Mouse (Mus musculus) embryonic facial prominence, embryonic 10.5 days (tissue): ENCODE measurements at regions not wholly inside any gene's neighbourhood (a gene's known extent, or its start where the extent isn't known, plus 50 kb on each side); places are given as distances from the start of the nearest gene placed in this dataset.

ENCODE experiments used
- DNase-seq: peaks from one replicate; pipeline ENCODE4 v3.0.0-alpha.2; 2017; ENCODE audit warnings: low spot score
- H3K27ac ChIP-seq: fragments of 300-500 bp; sonication (generic); replicated peaks from 2 replicates; pipeline ENCODE4 v1.5.1; 2016; ENCODE audit warnings: mild to moderate bottlenecking
- H3K27me3 ChIP-seq: fragments of 300-500 bp; sonication (generic); replicated peaks from 2 replicates; pipeline ENCODE4 v1.6.1; 2016; ENCODE audit warnings: low read depth, mild to moderate bottlenecking; ENCODE audit not compliant: poor library complexity, severe bottlenecking
- H3K36me3 ChIP-seq: fragments of 300-500 bp; sonication (generic); replicated peaks from 2 replicates; pipeline ENCODE4 v1.6.1; 2016; ENCODE audit warnings: mild to moderate bottlenecking, moderate library complexity
- H3K4me1 ChIP-seq: fragments of 300-500 bp; sonication (generic); 2 replicates; pipeline ENCODE4 v1.6.1; 2016
- H3K4me3 ChIP-seq: fragments of 300-500 bp; sonication (generic); 2 replicates; pipeline ENCODE4 v1.5.1; 2016; ENCODE audit warnings: mild to moderate bottlenecking, moderate library complexity
- H3K9me3 ChIP-seq: fragments of 300-500 bp; sonication (generic); 2 replicates; pipeline ENCODE4 v1.6.1; 2016; ENCODE audit warnings: mild to moderate bottlenecking
- WGBS: fragments of 180-500 bp; shearing (Covaris S2); methylation state at CpG from one replicate; pipeline ENCODE4 v1.1.7; 2016; 5-methylcytosine and 5-hydroxymethylcytosine counted together

GRCm38 (mm10) chr13:30085446-30085845, 50.8 kb upstream of the Mboat1 start:
- DNase-seq = no peak
- Histone ChIP-seq H3K27ac (peak overlapping the region; percentile 70; the same call in 1 of the 2 replicates), H3K36me3 (no peaks in the 10 kb centered on the region), H3K9me3 (no peaks in the 10 kb centered on the region), H3K4me3 (no peak overlapping the region), H3K4me1 (peaks cover 21% of the 10 kb centered on the region), H3K27me3 (no peaks in the 10 kb centered on the region)
- WGBS = 61% methylated on average over 4 of the region's 4 CpGs

- H3K36me3 ChIP-seq = no peaks in the 10 kb centered on the region
Observed at GRCm38 (mm10) chr13:30085005-30085404, 51.3 kb upstream of the Mboat1 start.

GRCm38 (mm10) chr13:30084386-30084785, 51.9 kb upstream of the Mboat1 start:
- 0 out of 2 replicates have a peak overlapping the region, but pooled peaks have one; percentile 16 for H3K27ac ChIP-seq

More at GRCm38 (mm10) chr13:30085005-30085404, 51.3 kb upstream of the Mboat1 start:
- Histone ChIP-seq H3K27ac (peak overlapping the region; percentile 70; the same call in 1 of the 2 replicates), H3K4me3 (no peak overlapping the region), H3K9me3 (no peaks in the 10 kb centered on the region), H3K4me1 (peaks cover 24% of the 10 kb centered on the region), H3K27me3 (no peaks in the 10 kb centered on the region)
- 2% methylated on average over 10 of the region's 10 CpGs for WGBS
- DNase-seq = peak; percentile 91

GRCm38 (mm10) chr13:30083949-30084348, 52.3 kb upstream of the Mboat1 start:
- WGBS = 84% methylated on average over 6 of the region's 6 CpGs
- H3K27me3 ChIP-seq = no peaks in the 10 kb centered on the region
- H3K36me3 ChIP-seq = no peaks in the 10 kb centered on the region

More at GRCm38 (mm10) chr13:30084386-30084785, 51.9 kb upstream of the Mboat1 start:
- 82% methylated on average over 5 of the region's 5 CpGs for WGBS
- Histone ChIP-seq H3K4me1 (peaks cover 28% of the 10 kb centered on the region), H3K36me3 (no peaks in the 10 kb centered on the region), H3K27me3 (no peaks in the 10 kb centered on the region), H3K4me3 (no peak overlapping the region), H3K9me3 (no peaks in the 10 kb centered on the region)
- DNase-seq = no peak

GRCm38 (mm10) chr13:30082761-30083160, 53.5 kb upstream of the Mboat1 start:
- 60% methylated on average over 2 of the region's 2 CpGs for WGBS
- Histone ChIP-seq H3K27ac (no peak overlapping the region), H3K4me1 (peaks cover 38% of the 10 kb centered on the region), H3K27me3 (no peaks in the 10 kb centered on the region), H3K4me3 (no peak overlapping the region), H3K36me3 (no peaks in the 10 kb centered on the region), H3K9me3 (no peaks in the 10 kb centered on the region)
- DNase-seq = no peak

More at GRCm38 (mm10) chr13:30083949-30084348, 52.3 kb upstream of the Mboat1 start:
- Histone ChIP-seq H3K27ac (no peak overlapping the region), H3K4me1 (peaks cover 32% of the 10 kb centered on the region), H3K9me3 (no peaks in the 10 kb centered on the region), H3K4me3 (no peak overlapping the region)
- no peak for DNase-seq

- H3K27me3 ChIP-seq = no peaks in the 10 kb centered on the region
- no peak overlapping the region for H3K4me3 ChIP-seq
- H3K9me3 ChIP-seq = no peaks in the 10 kb centered on the region
- no peaks in the 10 kb centered on the region for H3K36me3 ChIP-seq
- peaks cover 38% of the 10 kb centered on the region for H3K4me1 ChIP-seq
- no peak for DNase-seq
- 67% methylated on average over 15 of the region's 15 CpGs for WGBS
- H3K27ac ChIP-seq = peak overlapping the region; percentile 66
Observed at GRCm38 (mm10) chr13:30080705-30081474, 55.4 kb upstream of the Mboat1 start.

- peaks cover 12% of the 10 kb centered on the region; the same call in 1 of the 2 replicates for H3K4me1 ChIP-seq
- DNase-seq = no peak
- H3K9me3 ChIP-seq = no peaks in the 10 kb centered on the region
- WGBS = 87% methylated on average over 2 of the region's 2 CpGs
- H3K4me3 ChIP-seq = no peak overlapping the region
- H3K36me3 ChIP-seq = no peaks in the 10 kb centered on the region
- no peaks in the 10 kb centered on the region for H3K27me3 ChIP-seq
- H3K27ac ChIP-seq = no peak overlapping the region
Observed at GRCm38 (mm10) chr13:30074517-30075064, 61.7 kb upstream of the Mboat1 start.

- H3K27me3 ChIP-seq = no peaks in the 10 kb centered on the region
- 90% methylated on average over 3 of the region's 3 CpGs for WGBS
Observed at GRCm38 (mm10) chr13:30074069-30074468, 62.2 kb upstream of the Mboat1 start.

GRCm38 (mm10) chr13:30069397-30069796, 66.9 kb upstream of the Mboat1 start:
- Histone ChIP-seq H3K36me3 (no peaks in the 10 kb centered on the region), H3K9me3 (no peaks in the 10 kb centered on the region), H3K27me3 (no peaks in the 10 kb centered on the region), H3K4me3 (no peak overlapping the region), H3K4me1 (peaks cover 14% of the 10 kb centered on the region), H3K27ac (no peak overlapping the region)
- 67% methylated on average over 2 of the region's 2 CpGs for WGBS
- no peak for DNase-seq

More at GRCm38 (mm10) chr13:30074069-30074468, 62.2 kb upstream of the Mboat1 start:
- no peak overlapping the region for H3K27ac ChIP-seq
- no peak overlapping the region for H3K4me3 ChIP-seq
- peaks cover 7% of the 10 kb centered on the region; the same call in 1 of the 2 replicates for H3K4me1 ChIP-seq
- no peak for DNase-seq
- no peaks in the 10 kb centered on the region for H3K36me3 ChIP-seq
- no peaks in the 10 kb centered on the region for H3K9me3 ChIP-seq

- Histone ChIP-seq H3K9me3 (no peaks in the 10 kb centered on the region), H3K27me3 (no peaks in the 10 kb centered on the region), H3K4me1 (peaks cover 18% of the 10 kb centered on the region), H3K36me3 (no peaks in the 10 kb centered on the region), H3K27ac (no peak overlapping the region), H3K4me3 (no peak overlapping the region)
- no peak for DNase-seq
- WGBS = 73% methylated on average over 6 of the region's 6 CpGs
Observed at GRCm38 (mm10) chr13:30067581-30068375, 68.5 kb upstream of the Mboat1 start.

GRCm38 (mm10) chr13:30065520-30065919, 70.8 kb upstream of the Mboat1 start:
- WGBS = 56% methylated on average over 8 of the region's 8 CpGs
- no peaks in the 10 kb centered on the region for H3K9me3 ChIP-seq

GRCm38 (mm10) chr13:30063741-30064140, 72.5 kb upstream of the Mboat1 start:
- Histone ChIP-seq H3K27me3 (no peaks in the 10 kb centered on the region), H3K9me3 (no peaks in the 10 kb centered on the region), H3K36me3 (no peaks in the 10 kb centered on the region), H3K27ac (no peak overlapping the region), H3K4me3 (no peak overlapping the region), H3K4me1 (peaks cover 18% of the 10 kb centered on the region)
- WGBS = 80% methylated on average over 3 of the region's 3 CpGs
- DNase-seq = no peak

More at GRCm38 (mm10) chr13:30065520-30065919, 70.8 kb upstream of the Mboat1 start:
- no peaks in the 10 kb centered on the region for H3K36me3 ChIP-seq
- H3K4me3 ChIP-seq = no peak overlapping the region
- no peaks in the 10 kb centered on the region for H3K27me3 ChIP-seq
- H3K27ac ChIP-seq = no peak overlapping the region
- DNase-seq = no peak
- H3K4me1 ChIP-seq = peaks cover 18% of the 10 kb centered on the region
